Mouse (Mus musculus): ENCODE results near the gene Trmt10b. TPM values are rescaled to one million over a fixed set of nuclear protein-coding genes. Genes with fewer than 3 reads are reported as not detected.

Trmt10b gene
- polyA plus RNA-seq (2015; fragmentation: Nextera tagmentation; extraction: Ambion mirVana): 4.1 and 4.5 TPM in 2 replicates

DNA sequence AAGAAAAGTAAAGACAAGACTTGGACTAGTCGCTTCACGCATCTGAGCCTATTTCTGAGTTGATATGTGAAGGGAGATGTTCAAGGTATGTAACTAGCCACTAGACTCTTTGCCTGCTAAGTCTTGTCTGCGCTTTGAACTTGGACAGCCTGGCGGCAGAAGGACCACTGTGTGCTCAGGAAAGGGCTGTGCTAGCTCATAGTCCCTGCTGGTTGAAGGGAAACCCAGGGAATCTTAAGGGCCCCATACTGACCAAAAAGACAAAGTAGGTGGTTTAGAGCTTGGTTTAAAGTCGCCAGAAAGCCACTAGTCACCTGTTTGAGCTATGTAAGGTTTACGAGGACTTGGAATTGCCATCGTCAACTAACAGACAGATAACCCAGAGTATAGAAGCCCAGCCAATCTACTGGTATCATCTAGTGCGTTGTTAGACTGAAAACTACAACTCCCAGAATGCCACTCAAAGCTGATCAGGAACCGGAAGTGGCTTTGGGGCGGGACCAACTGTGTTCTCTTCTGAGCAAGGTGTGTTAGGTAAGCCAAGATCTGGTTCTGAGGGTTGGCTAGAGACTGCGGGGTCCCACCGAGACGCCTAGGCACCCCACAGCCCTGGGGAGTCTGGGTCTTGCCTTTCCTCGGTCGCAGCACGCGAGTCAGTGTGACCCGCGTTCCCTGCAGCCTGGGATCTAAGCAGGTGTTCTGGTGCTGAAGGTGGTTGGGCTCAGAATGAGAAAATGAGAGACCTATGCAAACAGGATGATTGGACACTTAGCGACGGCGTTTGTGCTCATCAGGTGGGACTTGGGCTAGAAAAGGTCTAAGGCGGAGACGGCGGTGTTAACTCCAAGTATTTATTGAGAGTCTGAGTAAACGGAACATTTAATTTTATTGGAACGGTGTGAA is at the start of gene Trmt10b:
TSS of gene Trmt10b (plus strand) at position 466 of the 903 bp plus-strand sequence.
- Histone ChIP-seq H3K4me1 (ENCODE audit: control insufficient read depth, low read depth, low read length) (peaks cover 3% of the 10 kb centered on the region; the same call in 1 of the 2 replicates), H3K9me3 (replicated peaks; ENCODE audit: control insufficient read depth, low read length) (no peaks in the 10 kb centered on the region), H3K36me3 (ENCODE audit: control insufficient read depth, insufficient read depth) (no peaks in the 10 kb centered on the region; the same call in 1 of the 2 replicates), H3K9ac (ENCODE audit: low read depth, low read length) (peak within 1 kb of the TSS; percentile 68), H3K27me3 (ENCODE audit: control insufficient read depth, insufficient read depth, low read depth, low read length) (no peaks in the 10 kb centered on the region), H3K27ac (ENCODE audit: low read length) (no peak within 1 kb of the TSS), H3K4me3 (ENCODE audit: low read depth, low read length) (peak within 1 kb of the TSS; percentile 70), H3K4me2 (ENCODE audit: low read depth, low read length) (peak within 1 kb of the TSS; percentile 87)
- 15% methylated on average over 27 of the region's 27 CpGs for WGBS (ENCODE audit: insufficient replicate concordance)
- ATAC-seq (ENCODE audit: low read depth): peak; percentile 79

DNA sequence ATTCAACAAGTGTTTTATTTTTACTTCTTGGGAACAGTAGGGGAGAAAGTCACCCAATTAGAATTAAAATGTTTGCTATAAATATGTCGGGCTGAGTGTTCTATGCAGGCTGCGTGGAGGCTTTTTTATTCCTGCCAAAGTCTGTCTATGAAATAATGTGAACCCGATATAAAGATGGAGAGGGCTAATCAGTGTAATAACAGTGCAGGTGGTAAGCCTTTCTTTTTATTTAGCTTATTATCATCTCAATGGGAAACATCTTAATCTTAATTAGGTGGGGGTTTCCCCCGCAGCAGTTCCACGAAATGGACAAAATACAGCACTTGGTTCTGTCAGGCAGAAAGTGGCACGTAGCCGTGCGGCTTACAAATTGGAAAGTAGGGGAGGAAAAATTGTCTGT is 45.7 kb upstream of the Trmt10b start:
- no peaks in the 10 kb centered on the region for H3K9me3 ChIP-seq (replicated peaks; ENCODE audit: control insufficient read depth, low read length)
- no peak overlapping the region for H3K4me2 ChIP-seq (ENCODE audit: low read depth, low read length)
- H3K4me3 ChIP-seq (ENCODE audit: low read depth, low read length): no peak overlapping the region
- no peaks in the 10 kb centered on the region for H3K4me1 ChIP-seq (ENCODE audit: control insufficient read depth, low read depth, low read length)
- H3K36me3 ChIP-seq (ENCODE audit: control insufficient read depth, insufficient read depth): no peaks in the 10 kb centered on the region
- H3K27ac ChIP-seq (ENCODE audit: low read length): no peak overlapping the region
- WGBS (ENCODE audit: insufficient replicate concordance): 78% methylated on average over 8 of the region's 8 CpGs
- no peak overlapping the region for H3K9ac ChIP-seq (ENCODE audit: low read depth, low read length)
- H3K27me3 ChIP-seq (ENCODE audit: control insufficient read depth, insufficient read depth, low read depth, low read length): no peaks in the 10 kb centered on the region
- no peak for ATAC-seq (ENCODE audit: low read depth)

GRCm38 (mm10) chr4:45252861-45253262 is 44.1 kb upstream of the Trmt10b start:
- no peak overlapping the region for H3K27ac ChIP-seq (ENCODE audit: low read length)
- no peak overlapping the region for H3K4me2 ChIP-seq (ENCODE audit: low read depth, low read length)
- WGBS (ENCODE audit: insufficient replicate concordance): 52% methylated on average over 9 of the region's 9 CpGs

DNA sequence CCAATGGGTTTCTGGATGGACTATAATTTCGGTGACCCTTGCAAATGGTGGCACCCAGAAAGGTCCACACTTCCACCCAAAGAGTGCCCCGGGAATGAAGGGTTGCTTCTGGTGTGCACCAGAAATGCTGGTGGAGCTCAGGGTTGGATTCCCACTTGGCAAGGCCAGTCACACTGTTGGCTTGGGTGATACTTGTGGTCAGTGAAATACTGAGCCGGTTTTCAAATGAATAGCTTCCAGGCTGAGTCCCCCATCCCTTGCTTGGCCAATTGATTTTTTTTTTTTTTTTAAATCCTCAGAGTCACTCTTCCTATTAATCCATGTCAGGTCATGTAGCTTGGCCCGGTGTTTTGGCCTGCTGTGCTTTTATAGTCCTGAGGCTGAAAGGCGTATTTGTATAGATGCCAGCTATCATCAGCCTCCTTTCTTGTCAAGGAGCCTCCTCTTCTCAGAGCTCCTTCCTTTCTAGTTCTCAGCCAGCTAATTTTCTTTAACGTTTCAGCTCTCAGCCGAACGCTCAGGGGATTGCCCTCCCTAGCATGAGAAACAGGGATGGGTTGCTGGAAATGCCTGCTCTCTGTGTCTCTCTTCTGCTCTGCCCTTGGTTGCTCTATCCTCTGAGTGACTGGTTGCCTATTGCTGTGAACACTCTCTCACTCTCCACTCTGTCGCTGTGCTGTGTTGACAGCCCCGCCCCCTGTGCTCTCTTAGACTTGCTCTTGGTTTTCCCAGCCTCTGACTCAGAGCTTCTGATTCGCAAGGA is 42.9 kb upstream of the Trmt10b start:
- 47% methylated on average over 11 of the region's 11 CpGs for WGBS (ENCODE audit: insufficient replicate concordance)
- Histone ChIP-seq H3K4me3 (ENCODE audit: low read depth, low read length) (no peak overlapping the region), H3K27me3 (ENCODE audit: control insufficient read depth, insufficient read depth, low read depth, low read length) (no peaks in the 10 kb centered on the region), H3K36me3 (ENCODE audit: control insufficient read depth, insufficient read depth) (no peaks in the 10 kb centered on the region), H3K4me1 (ENCODE audit: control insufficient read depth, low read depth, low read length) (no peaks in the 10 kb centered on the region), H3K9ac (ENCODE audit: low read depth, low read length) (no peak overlapping the region), H3K9me3 (replicated peaks; ENCODE audit: control insufficient read depth, low read length) (no peaks in the 10 kb centered on the region), H3K27ac (ENCODE audit: low read length) (no peak overlapping the region), H3K4me2 (ENCODE audit: low read depth, low read length) (no peak overlapping the region)
- ATAC-seq (ENCODE audit: low read depth): no peak

More at GRCm38 (mm10) chr4:45252861-45253262, 44.1 kb upstream of the Trmt10b start:
- H3K36me3 ChIP-seq (ENCODE audit: control insufficient read depth, insufficient read depth): no peaks in the 10 kb centered on the region
- no peak overlapping the region for H3K4me3 ChIP-seq (ENCODE audit: low read depth, low read length)
- H3K27me3 ChIP-seq (ENCODE audit: control insufficient read depth, insufficient read depth, low read depth, low read length): no peaks in the 10 kb centered on the region
- H3K9ac ChIP-seq (ENCODE audit: low read depth, low read length): no peak overlapping the region
- ATAC-seq (ENCODE audit: low read depth): no peak
- H3K9me3 ChIP-seq (replicated peaks; ENCODE audit: control insufficient read depth, low read length): no peaks in the 10 kb centered on the region
- H3K4me1 ChIP-seq (ENCODE audit: control insufficient read depth, low read depth, low read length): no peaks in the 10 kb centered on the region

GRCm38 (mm10) chr4:45259232-45259832 is 37.6 kb upstream of the Trmt10b start:
- no peak overlapping the region for H3K27ac ChIP-seq (ENCODE audit: low read length)
- no peak overlapping the region for H3K9ac ChIP-seq (ENCODE audit: low read depth, low read length)
- no peaks in the 10 kb centered on the region; the same call in 1 of the 2 replicates for H3K27me3 ChIP-seq (ENCODE audit: control insufficient read depth, insufficient read depth, low read depth, low read length)
- H3K36me3 ChIP-seq (ENCODE audit: control insufficient read depth, insufficient read depth): no peaks in the 10 kb centered on the region
- H3K4me2 ChIP-seq (ENCODE audit: low read depth, low read length): no peak overlapping the region
- no peaks in the 10 kb centered on the region for H3K4me1 ChIP-seq (ENCODE audit: control insufficient read depth, low read depth, low read length)
- WGBS (ENCODE audit: insufficient replicate concordance): 47% methylated on average over 4 of the region's 4 CpGs
- no peak overlapping the region for H3K4me3 ChIP-seq (ENCODE audit: low read depth, low read length)
- no peaks in the 10 kb centered on the region for H3K9me3 ChIP-seq (replicated peaks; ENCODE audit: control insufficient read depth, low read length)
- ATAC-seq (ENCODE audit: low read depth): no peak

DNA sequence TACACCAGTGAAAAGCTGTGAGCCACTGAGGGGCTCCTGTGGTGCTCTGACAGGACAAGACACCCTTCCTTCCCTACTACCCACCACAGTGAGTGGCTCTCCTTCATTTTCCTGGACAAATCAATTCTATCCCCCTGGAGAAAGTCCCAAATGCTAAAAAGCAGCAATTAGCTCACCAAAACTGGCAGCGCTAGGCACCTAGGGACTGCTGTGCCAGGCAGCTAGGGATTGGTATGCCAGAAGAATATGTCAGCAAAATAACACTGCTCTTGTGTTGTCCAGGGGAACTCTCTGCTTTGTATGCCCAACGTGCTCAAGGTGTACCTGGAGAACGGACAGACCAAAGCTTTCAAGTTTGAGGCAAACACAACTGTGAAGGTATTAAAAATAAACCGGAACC is 35.4 kb upstream of the Trmt10b start:
- 73% methylated on average over 4 of the region's 4 CpGs for WGBS (ENCODE audit: insufficient replicate concordance)
- H3K27me3 ChIP-seq (ENCODE audit: control insufficient read depth, insufficient read depth, low read depth, low read length): no peaks in the 10 kb centered on the region; the same call in 1 of the 2 replicates
- no peak overlapping the region for H3K4me3 ChIP-seq (ENCODE audit: low read depth, low read length)
- no peak for ATAC-seq (ENCODE audit: low read depth)
- H3K4me1 ChIP-seq (ENCODE audit: control insufficient read depth, low read depth, low read length): no peaks in the 10 kb centered on the region
- no peaks in the 10 kb centered on the region for H3K9me3 ChIP-seq (replicated peaks; ENCODE audit: control insufficient read depth, low read length)
- H3K36me3 ChIP-seq (ENCODE audit: control insufficient read depth, insufficient read depth): no peaks in the 10 kb centered on the region
- no peak overlapping the region for H3K4me2 ChIP-seq (ENCODE audit: low read depth, low read length)
- H3K9ac ChIP-seq (ENCODE audit: low read depth, low read length): no peak overlapping the region
- H3K27ac ChIP-seq (ENCODE audit: low read length): no peak overlapping the region

DNA sequence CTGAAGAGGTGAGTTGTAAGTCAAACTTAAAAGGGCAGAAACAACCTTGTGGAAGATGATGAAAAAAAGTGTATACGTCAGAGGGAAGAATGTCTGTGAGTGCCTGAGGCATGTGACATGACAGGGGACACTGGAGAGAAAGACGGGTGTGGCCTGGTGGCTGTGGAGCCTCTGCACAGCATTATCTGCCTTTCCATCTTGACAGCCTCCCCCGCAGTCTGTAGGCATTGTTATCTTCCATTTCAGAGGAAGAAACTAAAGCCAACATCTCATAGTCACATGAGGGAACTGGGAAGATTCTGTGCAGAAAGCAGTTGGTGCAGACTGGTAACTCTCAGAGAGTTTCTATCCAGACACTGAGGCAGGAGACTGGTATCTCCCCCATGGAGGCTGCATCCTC is 29.0 kb upstream of the Trmt10b start:
- 12% methylated on average over 3 of the region's 3 CpGs for WGBS (ENCODE audit: insufficient replicate concordance)
- no peaks in the 10 kb centered on the region for H3K36me3 ChIP-seq (ENCODE audit: control insufficient read depth, insufficient read depth)
- H3K27me3 ChIP-seq (ENCODE audit: control insufficient read depth, insufficient read depth, low read depth, low read length): no peaks in the 10 kb centered on the region
- peak; percentile 88 for ATAC-seq (ENCODE audit: low read depth)
- H3K9ac ChIP-seq (ENCODE audit: low read depth, low read length): no peak overlapping the region
- H3K4me1 ChIP-seq (ENCODE audit: control insufficient read depth, low read depth, low read length): peaks cover 12% of the 10 kb centered on the region
- H3K9me3 ChIP-seq (replicated peaks; ENCODE audit: control insufficient read depth, low read length): no peaks in the 10 kb centered on the region
- no peak overlapping the region for H3K4me3 ChIP-seq (ENCODE audit: low read depth, low read length)
- no peak overlapping the region for H3K4me2 ChIP-seq (ENCODE audit: low read depth, low read length)
- peak overlapping the region; percentile 17; the same call in 1 of the 2 replicates for H3K27ac ChIP-seq (ENCODE audit: low read length)

DNA sequence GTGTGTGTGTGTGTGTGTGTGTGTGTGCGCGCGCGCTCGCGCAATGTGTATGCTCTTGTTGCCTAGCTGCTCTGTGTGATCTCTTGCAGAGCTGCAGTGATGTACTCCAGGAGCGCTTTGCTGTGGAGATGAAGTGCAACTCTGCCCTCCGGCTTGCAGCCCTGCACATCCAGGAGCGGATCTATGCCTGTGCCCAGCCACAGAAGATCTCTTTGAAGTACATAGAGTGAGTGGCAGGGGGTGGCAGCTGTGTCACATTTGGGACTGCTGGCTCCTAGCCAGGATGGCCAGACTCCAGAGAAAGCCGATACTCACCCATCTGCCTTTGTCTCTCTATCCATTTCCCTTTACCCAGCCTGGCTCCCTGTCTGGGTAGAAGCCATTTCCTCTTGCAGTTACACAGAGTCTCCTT is 25.9 kb upstream of the Trmt10b start:
- no peaks in the 10 kb centered on the region for H3K9me3 ChIP-seq (replicated peaks; ENCODE audit: control insufficient read depth, low read length)
- H3K4me3 ChIP-seq (ENCODE audit: low read depth, low read length): no peak overlapping the region
- no peak overlapping the region for H3K9ac ChIP-seq (ENCODE audit: low read depth, low read length)
- H3K27me3 ChIP-seq (ENCODE audit: control insufficient read depth, insufficient read depth, low read depth, low read length): no peaks in the 10 kb centered on the region
- no peak for ATAC-seq (ENCODE audit: low read depth)
- peaks cover 12% of the 10 kb centered on the region for H3K4me1 ChIP-seq (ENCODE audit: control insufficient read depth, low read depth, low read length)
- no peaks in the 10 kb centered on the region for H3K36me3 ChIP-seq (ENCODE audit: control insufficient read depth, insufficient read depth)
- H3K27ac ChIP-seq (ENCODE audit: low read length): no peak overlapping the region
- H3K4me2 ChIP-seq (ENCODE audit: low read depth, low read length): no peak overlapping the region
- WGBS (ENCODE audit: insufficient replicate concordance): 88% methylated on average over 10 of the region's 10 CpGs
